Mouse (Mus musculus) lung, postnatal 0 days (tissue): Measurements from ENCODE around the gene Crhr2.

Source experiments
- CTCF ChIP-seq: IDR thresholded peaks from 2 replicates; pipeline ENCODE4 v1.5.1; 2016; ENCODE audit warnings: antibody characterized with exemption, mild to moderate bottlenecking
- EP300 ChIP-seq: IDR thresholded peaks from 2 replicates; pipeline ENCODE4 v1.6.1; 2016; ENCODE audit warnings: antibody characterized with exemption, mild to moderate bottlenecking, control low read depth

DNA sequence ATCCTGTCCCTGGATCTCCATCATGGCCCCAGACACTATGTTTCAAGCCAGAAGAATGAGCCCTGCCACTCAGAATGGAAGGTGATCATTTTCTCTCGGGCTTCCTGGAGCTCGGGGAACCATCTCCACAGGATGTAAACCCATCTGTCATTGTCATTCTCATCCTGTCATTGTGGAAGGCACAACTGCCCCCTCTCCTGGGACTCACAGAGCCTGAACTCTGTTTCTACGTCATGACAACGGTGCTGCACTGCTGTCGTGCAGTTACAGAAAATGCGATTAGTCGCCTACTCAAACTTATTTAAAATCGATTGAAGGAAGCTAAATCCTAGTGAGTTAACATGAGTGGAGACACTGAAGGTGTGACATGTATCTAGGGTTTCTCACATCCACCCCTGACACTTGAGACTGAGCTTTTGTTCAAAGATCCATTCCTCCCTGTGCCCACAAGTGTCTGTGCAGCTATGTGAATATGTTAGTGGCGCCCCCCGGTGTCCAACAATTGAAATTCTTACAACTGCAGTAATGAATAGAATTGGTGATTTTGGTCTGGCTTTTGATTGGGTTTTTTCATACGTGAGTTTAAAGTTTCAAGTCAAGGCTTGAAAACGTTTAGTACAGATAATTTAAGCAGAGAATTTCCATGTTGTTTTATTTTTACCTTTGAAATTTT lies 44.4 kb upstream of the Crhr2 start:
- peak; percentile 57 for TF ChIP-seq CTCF
- no peak for TF ChIP-seq EP300
